Mouse (Mus musculus) small intestine, adult 2 months (tissue): ENCODE data around the gene Calcoco1. TPM values are rescaled to one million over a fixed set of nuclear protein-coding genes. Genes with fewer than 3 reads are reported as not detected.
A peak's percentile ranks its signal among the peaks of the same experiment; 100 is the strongest.

ENCODE experiments used
- H3K27ac ChIP-seq: fragments of 200-500 bp; 2 replicates; pipeline ENCODE4 v1.5.1; 2012; ENCODE audit warnings: low read depth, low read length, control low read depth, inconsistent platforms; ENCODE audit not compliant: insufficient read depth
- H3K27me3 ChIP-seq: fragments of 200-500 bp; 2 replicates; pipeline ENCODE4 v1.6.1; 2012; ENCODE audit warnings: mild to moderate bottlenecking, moderate library complexity, low read length, inconsistent platforms; ENCODE audit not compliant: control insufficient read depth, insufficient read depth
- H3K36me3 ChIP-seq: fragments of 200-500 bp; 2 replicates; pipeline ENCODE4 v1.6.1; 2012; ENCODE audit warnings: mild to moderate bottlenecking, low read length, control low read depth, inconsistent platforms; ENCODE audit not compliant: control insufficient read depth, insufficient read depth
- H3K4me1 ChIP-seq: fragments of 200-500 bp; 2 replicates; pipeline ENCODE4 v1.6.1; 2012; ENCODE audit warnings: low read length, inconsistent platforms, mixed read lengths; ENCODE audit not compliant: control insufficient read depth, insufficient read depth, insufficient read length
- H3K4me3 ChIP-seq: fragments of 200-500 bp; 2 replicates; pipeline ENCODE4 v1.5.1; 2012; ENCODE audit warnings: low read depth, mild to moderate bottlenecking, control low read depth, inconsistent platforms, low read length, moderate library complexity
- CTCF ChIP-seq: fragments of 200-500 bp; IDR thresholded peaks from 2 replicates; pipeline ENCODE4 v1.5.1; 2012; ENCODE audit warnings: low read depth, mild to moderate bottlenecking, control low read depth, inconsistent platforms, low read length, moderate library complexity, mixed read lengths; ENCODE audit not compliant: insufficient replicate concordance, insufficient read length; ENCODE audit errors: extremely low read depth
- POLR2A ChIP-seq: fragments of 200-500 bp; IDR thresholded peaks from 2 replicates; pipeline ENCODE4 v1.6.1; 2012; ENCODE audit warnings: low read depth, mild to moderate bottlenecking, control low read depth, inconsistent platforms, low read length, moderate library complexity
- WGBS: fragments of 180-500 bp; shearing (Covaris S2); methylation state at CpG from one replicate; pipeline ENCODE4 v1.1.7; 2018; 5-methylcytosine and 5-hydroxymethylcytosine counted together
- polyA plus RNA-seq: library from polyadenylated mRNA; depleted of rRNA; stranded (reverse); fragments of >200 nt; gene quantifications from 2 replicates; pipeline ENCODE4 v1.2.3, GENCODE M21; 2012

The Calcoco1 gene
- polyA plus RNA-seq, 1 experiment: 15.6 TPM

GRCm38 (mm10) chr15:102723358-102724135 is 1.6 kb upstream of the Calcoco1 start:
- 71% methylated on average over 10 of the region's 10 CpGs for WGBS
- Histone ChIP-seq H3K4me3 (no peak overlapping the region), H3K27ac (no peak overlapping the region), H3K4me1 (no peaks in the 10 kb centered on the region; the same call in 1 of the 2 replicates), H3K36me3 (no peaks in the 10 kb centered on the region), H3K27me3 (no peaks in the 10 kb centered on the region)
- TF ChIP-seq POLR2A (no peak), CTCF (no peak)

GRCm38 (mm10) chr15:102722500-102722931 is 538 bp upstream of the Calcoco1 start:
- TF ChIP-seq POLR2A: no peak
- TF ChIP-seq CTCF: no peak
- peak overlapping the region; percentile 23 for H3K4me3 ChIP-seq
- WGBS: 42% methylated on average over 4 of the region's 4 CpGs
- H3K4me1 ChIP-seq: no peaks in the 10 kb centered on the region; the same call in 1 of the 2 replicates
- no peaks in the 10 kb centered on the region; the same call in 1 of the 2 replicates for H3K36me3 ChIP-seq
- no peak overlapping the region for H3K27ac ChIP-seq
- H3K27me3 ChIP-seq: no peaks in the 10 kb centered on the region

- 10% methylated on average over 14 of the region's 14 CpGs for WGBS
- Histone ChIP-seq H3K4me1 (no peaks in the 10 kb centered on the region; the same call in 1 of the 2 replicates), H3K27me3 (no peaks in the 10 kb centered on the region), H3K27ac (peak overlapping the region; percentile 40), H3K4me3 (peak overlapping the region; percentile 77), H3K36me3 (peaks cover 2% of the 10 kb centered on the region; the same call in 1 of the 2 replicates)
- TF ChIP-seq POLR2A (no peak), CTCF (no peak)
These were observed 721 bp downstream of the Calcoco1 start for GRCm38 (mm10) chr15:102721016-102721898.

GRCm38 (mm10) chr15:102716132-102716531 is 5.8 kb downstream of the Calcoco1 start:
- WGBS: 66% methylated on average over 12 of the region's 12 CpGs
- TF ChIP-seq POLR2A (no peak), CTCF (no peak)
- Histone ChIP-seq H3K27me3 (no peaks in the 10 kb centered on the region), H3K27ac (no peak overlapping the region), H3K4me1 (no peaks in the 10 kb centered on the region), H3K4me3 (no peak overlapping the region), H3K36me3 (peaks cover 13% of the 10 kb centered on the region; the same call in 1 of the 2 replicates)

- peaks cover 19% of the 10 kb centered on the region for H3K36me3 ChIP-seq
- no peaks in the 10 kb centered on the region for H3K27me3 ChIP-seq
- no peak overlapping the region for H3K4me3 ChIP-seq
- no peaks in the 10 kb centered on the region for H3K4me1 ChIP-seq
- no peak for TF ChIP-seq POLR2A
- TF ChIP-seq CTCF: no peak
- no peak overlapping the region for H3K27ac ChIP-seq
- WGBS: 86% methylated on average over 6 of the region's 6 CpGs
These were observed 14.2 kb downstream of the Calcoco1 start for GRCm38 (mm10) chr15:102707736-102708269.

GRCm38 (mm10) chr15:102705923-102706503 is 16.0 kb downstream of the Calcoco1 start:
- Histone ChIP-seq H3K4me3 (no peak overlapping the region), H3K27me3 (no peaks in the 10 kb centered on the region), H3K27ac (no peak overlapping the region), H3K4me1 (no peaks in the 10 kb centered on the region), H3K36me3 (peaks cover 17% of the 10 kb centered on the region)
- WGBS: 68% methylated on average over 7 of the region's 7 CpGs
- TF ChIP-seq CTCF (no peak), POLR2A (no peak)
